Comparison of ENCODE assay signal across 8 mouse cellular contexts in genomic region chr7:84355619-84356570, GRCm38 (mm10). TPM values are rescaled to one million over a fixed set of nuclear protein-coding genes. Genes with fewer than 3 reads are reported as not detected.
DNase-seq lines count a peak whose midpoint lies in the region; ATAC-seq and TF ChIP-seq lines count a peak whose summit lies in the region.

No protein-coding gene starts in this region.

- TF ChIP-seq CTCF in Patski (IDR thresholded peaks at IDR 0.05) = peak; percentile 82

- no peak overlapping the region for H3K9ac ChIP-seq in neural tube, embryonic 13.5 days

- no peaks in the 10 kb centered on the region for H3K27me3 ChIP-seq in Patski
- no peaks in the 10 kb centered on the region for H3K27me3 ChIP-seq in neural tube, embryonic 13.5 days

- 0 out of 2 replicates have a peak overlapping the region, but pooled peaks have one; percentile 14 for H3K27ac ChIP-seq in neural tube, embryonic 13.5 days (replicated peaks)

- peak; percentile 71 for DNase-seq in CD4-positive, CD25-positive, alpha-beta regulatory T cell, adult 2 months (ENCODE audit: low read depth, low spot score)
- DNase-seq in Patski (ENCODE audit: low read depth, low spot score) = no peak
- DNase-seq in cerebellum, adult 9-11 months = peak; percentile 45
- peak; percentile 64 to 79 for DNase-seq in frontal cortex, postnatal 36 days (ENCODE audit: low spot score in 2 of 2)
- peak; percentile 76 for DNase-seq in kidney, postnatal 14 days
- DNase-seq in lung, adult 18-20 months = peak; percentile 42 to 52

- in situ Hi-C loops in Patski (cut with MboI; ENCODE audit: low pct_unique_long_range_greater_than_20kb) = loop anchor here (5.0 to 10.0 kb wide), 5 partner anchors 66 to 444 kb away; partner anchors contain the start of gene Cemip

- H3K36me3 ChIP-seq in neural tube, embryonic 13.5 days = peaks cover 41% of the 10 kb centered on the region

- peak; percentile 32 for ATAC-seq in Patski
- peak; percentile 62 for ATAC-seq in neural tube, embryonic 13.5 days (ENCODE audit: low read depth)
- ATAC-seq in erythroblast, adult 5-6 weeks (replicated peaks; ENCODE audit: low FRiP score, poor library complexity, severe bottlenecking) = no peak

- H3K4me2 ChIP-seq in neural tube, embryonic 13.5 days = no peak overlapping the region

- POLR2A ChIA-PET in Patski (lab: Charles Lee) = interaction anchor here (0.6 to 1.0 kb wide), 5 partner anchors 15 to 751 kb away, joined by 3 to 4 read pairs (median 3); no protein-coding TSS in a partner anchor

- 76% methylated on average over 10 of the region's 10 CpGs for WGBS in neural tube, embryonic 13.5 days

- H3K4me3 ChIP-seq in neural tube, embryonic 13.5 days = no peak overlapping the region

- CTCF ChIA-PET in Patski (lab: Charles Lee) = interaction anchor here (0.7 to 13.7 kb wide), 23 partner anchors 8 to 449 kb away, joined by 3 to 164 read pairs (median 4); partner anchors contain the start of genes Arnt2 and Cemip

- no peaks in the 10 kb centered on the region; the same call in 1 of the 2 replicates for H3K4me1 ChIP-seq in neural tube, embryonic 13.5 days (replicated peaks)

- H3K9me3 ChIP-seq in neural tube, embryonic 13.5 days = no peaks in the 10 kb centered on the region

RNA-seq across cellular contexts. Expression of gene Arnt2, which starts 54.1 kb away (rescaled TPM):
- 118 TPM for polyA plus RNA-seq in Patski (2021)
- polyA plus RNA-seq in neural tube, embryonic 13.5 days (2015; fragmentation: Nextera tagmentation; extraction: Ambion mirVana) = 47.8 and 48.8 TPM in 2 replicates
- not detected in 2 replicates for total RNA-seq in erythroblast, adult 5-6 weeks (2015; ENCODE audit: low replicate concordance)
- not detected in 2 replicates for total RNA-seq in erythroblast, adult 5-6 weeks (2017; ENCODE audit: low replicate concordance)
